Mouse (Mus musculus) spleen, postnatal 4 days (tissue): ENCODE measurements around the gene Kl.

Source experiments
- DNase-seq, 2 experiments: peaks; one replicate each; pipeline ENCODE4 v3.0.0; 2022; ENCODE audit warnings: low spot score in 2 of 2

The Kl gene

GRCm38 (mm10) chr5:150952328-150952668 is at the start of gene Kl:
TSS of gene Kl (plus strand) at chr5:150952607.
- no peak for DNase-seq

GRCm38 (mm10) chr5:150906053-150907040 is 46.1 kb upstream of the Kl start:
- no peak for DNase-seq

GRCm38 (mm10) chr5:150912156-150912555 is 40.3 kb upstream of the Kl start:
- no peak for DNase-seq

GRCm38 (mm10) chr5:150912656-150913055 is 39.8 kb upstream of the Kl start:
- DNase-seq, result no peak

GRCm38 (mm10) chr5:150915080-150916055 is 37.0 kb upstream of the Kl start:
- no peak for DNase-seq

- no peak for DNase-seq
Measured at GRCm38 (mm10) chr5:150917131-150917858, 35.1 kb upstream of the Kl start.

GRCm38 (mm10) chr5:150918599-150918998 is 33.8 kb upstream of the Kl start:
- DNase-seq, result no peak

GRCm38 (mm10) chr5:150919269-150919668 is 33.1 kb upstream of the Kl start:
- DNase-seq, result no peak

- DNase-seq, result no peak
Measured at GRCm38 (mm10) chr5:150919961-150920360, 32.4 kb upstream of the Kl start.

GRCm38 (mm10) chr5:150929406-150929805 is 23.0 kb upstream of the Kl start:
- DNase-seq, result no peak

- no peak for DNase-seq
Measured at GRCm38 (mm10) chr5:150932596-150932995, 19.8 kb upstream of the Kl start.

- no peak for DNase-seq
Measured at GRCm38 (mm10) chr5:150936213-150936612, 16.2 kb upstream of the Kl start.

GRCm38 (mm10) chr5:150936807-150937206 is 15.6 kb upstream of the Kl start:
- no peak for DNase-seq

GRCm38 (mm10) chr5:150937501-150937900 is 14.9 kb upstream of the Kl start:
- no peak for DNase-seq

GRCm38 (mm10) chr5:150945576-150945975 is 6.8 kb upstream of the Kl start:
- no peak for DNase-seq

GRCm38 (mm10) chr5:150949131-150949530 is 3.3 kb upstream of the Kl start:
- DNase-seq, result no peak

- no peak for DNase-seq
Measured at GRCm38 (mm10) chr5:150951325-150951724, 1.1 kb upstream of the Kl start.

- DNase-seq, result no peak
Measured at GRCm38 (mm10) chr5:150952669-150953521, 488 bp downstream of the Kl start.

- DNase-seq, result no peak
Measured at GRCm38 (mm10) chr5:150954791-150955190, 2.4 kb downstream of the Kl start.

- DNase-seq, result no peak
Measured at GRCm38 (mm10) chr5:150959861-150960260, 7.5 kb downstream of the Kl start.

GRCm38 (mm10) chr5:150961615-150962014 is 9.2 kb downstream of the Kl start:
- DNase-seq, result no peak
